Mouse (Mus musculus) ES-E14 (cell line): ENCODE data around the gene Cux1. TPM values are rescaled to one million over a fixed set of nuclear protein-coding genes. Genes with fewer than 3 reads are reported as not detected.

ENCODE experiments used
- DNase-seq: peaks from one replicate; pipeline ENCODE4 v3.0.0-alpha.2; 2013; ENCODE audit warnings: low read depth, low spot score
- H3K27ac ChIP-seq: 2 replicates; pipeline ENCODE4 v1.5.1; 2012; ENCODE audit warnings: low read depth, mild to moderate bottlenecking, low read length, moderate library complexity, mixed read lengths; ENCODE audit not compliant: poor library complexity, insufficient read depth, severe bottlenecking
- H3K36me3 ChIP-seq: 2 replicates; pipeline ENCODE4 v1.6.1; 2012; ENCODE audit warnings: mild to moderate bottlenecking, low read length, moderate library complexity, mixed read lengths; ENCODE audit not compliant: control insufficient read depth, poor library complexity, insufficient read depth, severe bottlenecking
- H3K4me1 ChIP-seq, 2 experiments: fragments of 150-350 bp in 1 of 2; sonication (generic) in 1 of 2; 2 replicates each; pipeline ENCODE4 v1.6.1; 2012; ENCODE audit warnings: low read length in 2 of 2, mild to moderate bottlenecking in 1 of 2, mixed read lengths in 1 of 2; ENCODE audit not compliant: control insufficient read depth in 2 of 2, insufficient read depth in 2 of 2, poor library complexity in 1 of 2
- H3K4me3 ChIP-seq, 2 experiments: fragments of 150-350 bp in 1 of 2; sonication (generic) in 1 of 2; 2 replicates each; pipeline ENCODE4 v1.5.1; 2012; ENCODE audit warnings: low read length in 2 of 2, low read depth in 1 of 2, mild to moderate bottlenecking in 1 of 2, mixed read lengths in 1 of 2; ENCODE audit not compliant: insufficient read depth in 1 of 2, poor library complexity in 1 of 2, severe bottlenecking in 1 of 2
- H3K9ac ChIP-seq: 2 replicates; pipeline ENCODE4 v1.6.1; 2012; ENCODE audit warnings: low read depth, mild to moderate bottlenecking, low read length, mixed read lengths; ENCODE audit not compliant: poor library complexity, insufficient read depth, severe bottlenecking
- H3K9me3 ChIP-seq: fragments of 150-350 bp; sonication (generic); 2 replicates; pipeline ENCODE4 v1.6.1; 2012; ENCODE audit warnings: low read depth, mild to moderate bottlenecking, low read length; ENCODE audit not compliant: control insufficient read depth, insufficient read depth
- CHD2 ChIP-seq: IDR thresholded peaks from 2 replicates; pipeline ENCODE4 v1.6.1; 2014; ENCODE audit warnings: mild to moderate bottlenecking, low read depth, low read length, inconsistent platforms
- HCFC1 ChIP-seq: IDR thresholded peaks from 2 replicates; pipeline ENCODE4 v1.6.1; 2012; ENCODE audit warnings: low read length, inconsistent platforms, borderline replicate concordance; ENCODE audit not compliant: insufficient read depth
- MAFK ChIP-seq: IDR thresholded peaks from 2 replicates; pipeline ENCODE4 v1.6.1; 2014; ENCODE audit warnings: mild to moderate bottlenecking, low read depth, low read length, inconsistent platforms; ENCODE audit not compliant: insufficient read depth
- ZC3H11A ChIP-seq: IDR thresholded peaks from 2 replicates; pipeline ENCODE4 v1.6.1; 2012; ENCODE audit warnings: low read depth, mild to moderate bottlenecking, inconsistent platforms, low read length, borderline replicate concordance
- ZNF384 ChIP-seq: IDR thresholded peaks from 2 replicates; pipeline ENCODE4 v1.6.1; 2012; ENCODE audit warnings: low read depth, low read length, inconsistent platforms
- in situ Hi-C, 2 experiments: fragments of 600-800 bp; cut with MboI; formaldehyde crosslinking; loops; one replicate each; pipeline ENCODE4 v1.15.1; 2025; ENCODE audit warnings: low sequenced_read_pairs in 2 of 2, inconsistent platforms in 1 of 2; ENCODE audit not compliant: unreplicated experiment in 2 of 2
- total RNA-seq: library from RNA; depleted of rRNA; stranded (reverse); fragments of 300-350 nt; gene quantifications from 2 replicates; pipeline ENCODE4 v1.2.3, GENCODE M21; 2012

Gene Cux1
- total RNA-seq, 1 experiment, result 23.6 TPM

GRCm38 (mm10) chr5:136582201-136582600, 14.9 kb upstream of the Cux1 start:
- Histone ChIP-seq H3K4me1 (peaks cover 0 to 11% of the 10 kb centered on the region in 2 experiments; a peak in 3 of 4 replicates), H3K9ac (no peak overlapping the region), H3K9me3 (no peaks in the 10 kb centered on the region), H3K27ac (no peak overlapping the region; the same call in 1 of the 2 replicates), H3K4me3 (no peak overlapping the region), H3K36me3 (no peaks in the 10 kb centered on the region)
- TF ChIP-seq ZNF384 (no peak), CHD2 (no peak), MAFK (no peak), ZC3H11A (no peak)
- in situ Hi-C loops, result no loop called here
- no peak for DNase-seq

- peaks cover 0 to 11% of the 10 kb centered on the region in 2 experiments; a peak in 3 of 4 replicates for H3K4me1 ChIP-seq
- no peak overlapping the region for H3K9ac ChIP-seq
- TF ChIP-seq HCFC1 (no peak), CHD2 (no peak), MAFK (no peak), ZNF384 (no peak), ZC3H11A (no peak)
- H3K36me3 ChIP-seq, result no peaks in the 10 kb centered on the region
- no peak for DNase-seq
- no peaks in the 10 kb centered on the region for H3K9me3 ChIP-seq
- H3K27ac ChIP-seq, result no peak overlapping the region
- peak overlapping the region in 1 of 2 experiments; percentile 29; a peak in 3 of 4 replicates for H3K4me3 ChIP-seq
- in situ Hi-C loops, result no loop called here
Observed at GRCm38 (mm10) chr5:136581625-136582024, 14.3 kb upstream of the Cux1 start.

DNA sequence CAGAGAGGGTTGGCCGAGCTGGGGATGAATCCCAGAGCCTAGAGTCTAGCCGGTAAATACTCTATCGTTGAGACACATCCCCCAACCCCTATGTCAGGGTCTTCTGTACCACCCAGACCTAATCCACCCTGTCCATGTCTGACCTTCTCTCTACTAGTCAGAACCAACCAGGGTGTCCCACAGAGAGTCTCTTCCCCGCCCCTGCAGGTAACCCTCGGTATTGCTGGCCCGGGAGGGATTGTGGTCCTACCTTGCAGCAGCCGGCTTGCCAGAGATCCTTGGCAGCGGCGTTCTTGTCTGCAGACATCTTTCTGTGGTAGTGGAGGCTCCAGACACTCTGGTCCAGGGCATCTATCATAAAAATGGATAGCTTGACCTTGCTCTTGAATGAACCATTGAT, 13.9 kb upstream of the Cux1 start:
- peak; percentile 72 for DNase-seq
- in situ Hi-C loops, result no loop called here
- Histone ChIP-seq H3K4me1 (peaks cover 0 to 11% of the 10 kb centered on the region in 2 experiments; a peak in 3 of 4 replicates), H3K4me3 (peak overlapping the region in 1 of 2 experiments; percentile 29; a peak in 2 of 4 replicates), H3K9me3 (no peaks in the 10 kb centered on the region), H3K36me3 (no peaks in the 10 kb centered on the region), H3K27ac (no peak overlapping the region), H3K9ac (no peak overlapping the region)
- TF ChIP-seq ZC3H11A, result no peak
- no peak for TF ChIP-seq CHD2
- no peak for TF ChIP-seq MAFK
- TF ChIP-seq ZNF384, result no peak
- TF ChIP-seq HCFC1, result no peak

DNA sequence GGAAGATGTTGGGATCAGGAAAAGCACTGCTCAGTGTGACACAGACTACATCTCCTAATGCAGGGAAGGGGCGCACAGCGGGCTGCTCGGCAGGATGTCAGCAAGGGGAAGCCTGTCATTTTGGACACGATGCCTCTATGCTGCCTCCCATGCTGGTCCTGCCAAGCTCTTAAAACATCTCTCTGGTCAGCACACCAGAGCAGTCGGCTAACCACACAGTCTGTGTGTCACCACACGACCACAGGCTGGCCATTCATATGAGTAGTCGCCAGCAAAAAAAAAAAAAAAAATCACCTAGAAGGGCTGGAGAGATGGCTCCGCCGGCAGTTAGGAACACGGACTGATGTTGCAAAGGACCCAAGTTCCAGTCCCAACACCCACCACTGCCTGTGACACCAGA, 10.9 kb upstream of the Cux1 start:
- Histone ChIP-seq H3K27ac (no peak overlapping the region), H3K4me1 (peaks cover 0 to 6% of the 10 kb centered on the region in 2 experiments; a peak in 2 of 4 replicates), H3K9me3 (no peaks in the 10 kb centered on the region), H3K9ac (no peak overlapping the region), H3K36me3 (no peaks in the 10 kb centered on the region), H3K4me3 (no peak overlapping the region)
- in situ Hi-C loops, result no loop called here
- TF ChIP-seq ZC3H11A (no peak), CHD2 (no peak), MAFK (no peak), ZNF384 (no peak), HCFC1 (no peak)
- no peak for DNase-seq

DNA sequence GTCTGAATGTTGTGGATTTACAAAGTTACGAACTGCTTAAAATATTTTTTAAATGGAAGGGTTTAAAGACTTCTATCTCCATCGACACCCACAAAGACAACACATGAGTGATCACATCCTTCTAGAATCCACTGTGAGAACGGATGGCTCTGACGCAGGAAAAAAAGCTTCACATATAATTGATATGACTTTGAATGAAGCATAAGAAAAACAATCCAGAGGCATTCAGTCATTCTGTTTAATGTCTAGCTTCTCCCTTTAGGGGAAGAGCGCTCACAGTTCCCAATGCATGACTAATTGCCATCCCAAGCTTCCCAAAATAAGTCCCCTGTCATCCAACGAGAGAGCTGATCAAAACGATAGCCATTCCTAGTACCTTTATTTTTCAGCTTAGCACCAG, 2.9 kb upstream of the Cux1 start:
- H3K9me3 ChIP-seq, result no peaks in the 10 kb centered on the region
- no peak for TF ChIP-seq CHD2
- no peak for TF ChIP-seq ZC3H11A
- TF ChIP-seq MAFK, result no peak
- DNase-seq, result no peak
- H3K4me3 ChIP-seq, result no peak overlapping the region
- H3K9ac ChIP-seq, result no peak overlapping the region
- H3K27ac ChIP-seq, result no peak overlapping the region
- no peaks in the 10 kb centered on the region for H3K36me3 ChIP-seq
- peaks cover 0 to under 1% of the 10 kb centered on the region in 2 experiments; a peak in 1 of 4 replicates for H3K4me1 ChIP-seq
- in situ Hi-C loops, result no loop called here
